Mouse (Mus musculus): ENCODE data around the gene Unc5a.

- no peak for TF ChIP-seq POLR2A (IDR thresholded peaks at IDR 0.05; ENCODE audit: insufficient read length, low read depth)
- no peak for TF ChIP-seq USF1 (IDR thresholded peaks at IDR 0.05; ENCODE audit: low read depth)
- TF ChIP-seq MAX (IDR thresholded peaks at IDR 0.05; ENCODE audit: low read depth), result no peak
- TF ChIP-seq CEBPB (IDR thresholded peaks at IDR 0.05; ENCODE audit: insufficient read depth, poor library complexity, severe bottlenecking), result no peak
- no peak for TF ChIP-seq MYOD1 (IDR thresholded peaks at IDR 0.05; ENCODE audit: control insufficient read depth in 1 of 3, insufficient read length in 2 of 3, low read depth in 2 of 3)
These were observed 32.6 kb upstream of the Unc5a start for GRCm38 (mm10) chr13:54916644-54917043.

Measured in myocyte (in vitro differentiated cells).